Comparison of ENCODE assay signal across 10 mouse cellular contexts in genomic region chr11:70214856-70215209, GRCm38 (mm10). TPM values are rescaled to one million over a fixed set of nuclear protein-coding genes. Genes with fewer than 3 reads are reported as not detected.
DNase-seq lines count a peak whose midpoint lies in the region; ATAC-seq and TF ChIP-seq lines count a peak whose summit lies in the region.
"Had no signal": no experiment of that assay in that cellular context is flagged by ENCODE, and none has a peak within 500 bp of the region (broad histone marks: within the 10 kb centered on the region; RNA-seq: fewer than 3 reads in every experiment).

No protein-coding gene starts in this region.

- peak; percentile 12 for ATAC-seq in kidney, embryonic 14.5 days (ENCODE audit: low FRiP score, low TSS enrichment)
- peak; percentile 38; the same call in 1 of the 2 replicates for ATAC-seq in embryonic facial prominence, embryonic 12.5 days (ENCODE audit: insufficient number of reproducible peaks, insufficient read depth, low FRiP score, low TSS enrichment)
- ATAC-seq in intestine, embryonic 14.5 days (replicated peaks; ENCODE audit: low FRiP score, low TSS enrichment, low read depth) = no peak
- ATAC-seq: Patski had no signal

- H3ac ChIP-seq in myocyte (ENCODE audit: control insufficient read depth, insufficient read length) = peak overlapping the region; percentile 6

- no peak for TF ChIP-seq POLR2A in myocyte (IDR thresholded peaks at IDR 0.05; ENCODE audit: insufficient read length, low read depth)

- H3K4me2 ChIP-seq in kidney, embryonic 14.5 days (replicated peaks; ENCODE audit: low read depth, low read length) = peak overlapping the region; percentile 57
- H3K4me2 ChIP-seq in embryonic facial prominence, embryonic 12.5 days (replicated peaks) = peak overlapping the region; percentile 58
- H3K4me2 ChIP-seq in intestine, embryonic 14.5 days (ENCODE audit: low read length) = peak overlapping the region; percentile 64
- peak overlapping the region; percentile 92 for H3K4me2 ChIP-seq in myocyte (ENCODE audit: low read depth)

- no peak overlapping the region for H3K9ac ChIP-seq in kidney, embryonic 14.5 days (ENCODE audit: low read depth, low read length)
- no peak overlapping the region for H3K9ac ChIP-seq in embryonic facial prominence, embryonic 12.5 days
- H3K9ac ChIP-seq in intestine, embryonic 14.5 days (ENCODE audit: low read length) = no peak overlapping the region

- peak overlapping the region; percentile 30 for H3K4me3 ChIP-seq in kidney, embryonic 14.5 days (ENCODE audit: low read length)
- peak overlapping the region; percentile 37 for H3K4me3 ChIP-seq in embryonic facial prominence, embryonic 12.5 days
- peak overlapping the region; percentile 28 for H3K4me3 ChIP-seq in intestine, embryonic 14.5 days (ENCODE audit: low read depth, low read length)
- H3K4me3 ChIP-seq in myocyte = peak overlapping the region; percentile 30

- H3K27me3 ChIP-seq in kidney, embryonic 14.5 days (ENCODE audit: control insufficient read depth, insufficient read depth, low read length) = peaks cover 40% of the 10 kb centered on the region
- H3K27me3 ChIP-seq in embryonic facial prominence, embryonic 12.5 days = peaks cover 70% of the 10 kb centered on the region
- peaks cover 41% of the 10 kb centered on the region for H3K27me3 ChIP-seq in intestine, embryonic 14.5 days (replicated peaks; ENCODE audit: control insufficient read depth, insufficient read depth, low read length)
- H3K27me3 ChIP-seq in myocyte (ENCODE audit: control insufficient read depth, insufficient read depth, insufficient read length) = no peaks in the 10 kb centered on the region
- H3K27me3 ChIP-seq: Patski had no signal

- no peaks in the 10 kb centered on the region for H3K79me2 ChIP-seq in myocyte (ENCODE audit: control insufficient read depth, insufficient read depth)

- no peak overlapping the region for H3K27ac ChIP-seq in kidney, embryonic 14.5 days (ENCODE audit: low read depth, low read length)
- no peak overlapping the region for H3K27ac ChIP-seq in embryonic facial prominence, embryonic 12.5 days
- no peak overlapping the region for H3K27ac ChIP-seq in intestine, embryonic 14.5 days (ENCODE audit: low read depth)
- H3K27ac ChIP-seq: macrophage had no signal

- DNase-seq in kidney, adult 8-10 months = no peak
- DNase-seq in intestine, embryonic 14.5 days (ENCODE audit: low spot score) = peak; percentile 59
- no peak for DNase-seq in adrenal gland, postnatal 10 days
- no peak for DNase-seq in left cerebral cortex, adult 9 months (ENCODE audit: low spot score in 2 of 2)
- no peak for DNase-seq in layer of hippocampus, postnatal 36 days

- no peaks in the 10 kb centered on the region for H3K9me3 ChIP-seq in kidney, embryonic 14.5 days (ENCODE audit: control insufficient read depth, low read length)
- no peaks in the 10 kb centered on the region for H3K9me3 ChIP-seq in embryonic facial prominence, embryonic 12.5 days
- no peaks in the 10 kb centered on the region for H3K9me3 ChIP-seq in intestine, embryonic 14.5 days (ENCODE audit: control insufficient read depth, low read length)

- 4% methylated on average over 18 of the region's 18 CpGs for WGBS in kidney, embryonic 14.5 days
- 4% methylated on average over 18 of the region's 18 CpGs for WGBS in embryonic facial prominence, embryonic 12.5 days
- WGBS in intestine, embryonic 14.5 days = 16% methylated on average over 18 of the region's 18 CpGs

- H3K4me1 ChIP-seq in kidney, embryonic 14.5 days (ENCODE audit: control insufficient read depth, insufficient read depth, low read length) = peaks cover 25% of the 10 kb centered on the region; the same call in 1 of the 2 replicates
- peaks cover 35% of the 10 kb centered on the region for H3K4me1 ChIP-seq in embryonic facial prominence, embryonic 12.5 days
- H3K4me1 ChIP-seq in intestine, embryonic 14.5 days (replicated peaks; ENCODE audit: control insufficient read depth, insufficient read depth, low read length) = peaks cover 8% of the 10 kb centered on the region

- no peaks in the 10 kb centered on the region for H3K36me3 ChIP-seq in kidney, embryonic 14.5 days (ENCODE audit: control insufficient read depth, insufficient read depth, low read length)
- H3K36me3 ChIP-seq in embryonic facial prominence, embryonic 12.5 days = peaks cover 6% of the 10 kb centered on the region; the same call in 1 of the 2 replicates
- peaks cover 13% of the 10 kb centered on the region; the same call in 1 of the 2 replicates for H3K36me3 ChIP-seq in intestine, embryonic 14.5 days (ENCODE audit: control insufficient read depth, insufficient read depth, low read length)
- H3K36me3 ChIP-seq in myocyte (ENCODE audit: control insufficient read depth, insufficient read depth) = no peaks in the 10 kb centered on the region

TF ChIP-seq in myocyte, 11 proteins besides CTCF, POLR2A, EP300 and RAD21:
- TF ChIP-seq E2F4 (IDR thresholded peaks at IDR 0.05; ENCODE audit: insufficient read depth) (no peak), TCF3 (IDR thresholded peaks at IDR 0.05; ENCODE audit: insufficient read length, low read depth) (no peak), REST (IDR thresholded peaks at IDR 0.05; ENCODE audit: insufficient read depth, insufficient read length) (no peak), CEBPB (IDR thresholded peaks at IDR 0.05; ENCODE audit: insufficient read depth, poor library complexity, severe bottlenecking) (no peak), MAX (IDR thresholded peaks at IDR 0.05; ENCODE audit: low read depth) (no peak)

RNA-seq across cellular contexts. Expression of gene Slc16a11, which starts 2.3 kb away (rescaled TPM):
- 3.0 and 3.5 TPM in 2 replicates for polyA plus RNA-seq in kidney, embryonic 14.5 days (2014; fragmentation: Nextera tagmentation; extraction: Ambion mirVana)
- polyA plus RNA-seq in embryonic facial prominence, embryonic 12.5 days (2016; fragmentation: Nextera tagmentation; extraction: Ambion mirVana) = 1.5 and 2.0 TPM in 2 replicates
- 1.2 and 1.7 TPM in 2 replicates for polyA plus RNA-seq in intestine, embryonic 14.5 days (2014; fragmentation: Nextera tagmentation; extraction: Ambion mirVana)
- 17.4 TPM for polyA plus RNA-seq in myocyte (2012; fragmentation: generic; extraction: Trizol)
- 1 to 10 TPM; 1.3 to 2.5 TPM for total RNA-seq in adrenal gland, postnatal 10 days (2021)
- 10 to 100 TPM; 30.5 to 34.6 TPM for total RNA-seq in layer of hippocampus, postnatal 36 days (2021)
- polyA plus RNA-seq: macrophage had no signal

RNA-seq across cellular contexts. Expression of gene Slc16a13, which starts 6.0 kb away (rescaled TPM):
- 8.4 and 14.2 TPM in 2 replicates for polyA plus RNA-seq in kidney, embryonic 14.5 days (2014; fragmentation: Nextera tagmentation; extraction: Ambion mirVana)
- 12.8 and 13.3 TPM in 2 replicates for polyA plus RNA-seq in embryonic facial prominence, embryonic 12.5 days (2016; fragmentation: Nextera tagmentation; extraction: Ambion mirVana)
- polyA plus RNA-seq in intestine, embryonic 14.5 days (2014; fragmentation: Nextera tagmentation; extraction: Ambion mirVana) = 13.6 and 14.1 TPM in 2 replicates
- 4.8 TPM for polyA plus RNA-seq in myocyte (2012; fragmentation: generic; extraction: Trizol)
- total RNA-seq in adrenal gland, postnatal 10 days (2021) = 1 to 10 TPM; 3.8 to 6.2 TPM
- total RNA-seq in layer of hippocampus, postnatal 36 days (2021) = 1 to 10 TPM; 6.9 to 9.4 TPM

RNA-seq across cellular contexts. Expression of gene Bcl6b, which starts 14.8 kb away (rescaled TPM):
- 19.2 and 20.0 TPM in 2 replicates for polyA plus RNA-seq in kidney, embryonic 14.5 days (2014; fragmentation: Nextera tagmentation; extraction: Ambion mirVana)
- 10.7 and 10.8 TPM in 2 replicates for polyA plus RNA-seq in embryonic facial prominence, embryonic 12.5 days (2016; fragmentation: Nextera tagmentation; extraction: Ambion mirVana)
- 11.7 and 12.2 TPM in 2 replicates for polyA plus RNA-seq in intestine, embryonic 14.5 days (2014; fragmentation: Nextera tagmentation; extraction: Ambion mirVana)
- 2.8 TPM for polyA plus RNA-seq in myocyte (2012; fragmentation: generic; extraction: Trizol)
- 10 to 100 TPM; 27.1 to 31.1 TPM for total RNA-seq in adrenal gland, postnatal 10 days (2021)
- 1 to 10 TPM; 1.1 to 1.3 TPM for total RNA-seq in layer of hippocampus, postnatal 36 days (2021)
- polyA plus RNA-seq: macrophage, Patski had no signal

RNA-seq across cellular contexts. Expression of gene 0610010K14Rik, which starts 22.9 kb away (rescaled TPM):
- polyA plus RNA-seq in kidney, embryonic 14.5 days (2014; fragmentation: Nextera tagmentation; extraction: Ambion mirVana) = 180 and 243 TPM in 2 replicates
- polyA plus RNA-seq in embryonic facial prominence, embryonic 12.5 days (2016; fragmentation: Nextera tagmentation; extraction: Ambion mirVana) = 193 and 202 TPM in 2 replicates
- 159 and 164 TPM in 2 replicates for polyA plus RNA-seq in intestine, embryonic 14.5 days (2014; fragmentation: Nextera tagmentation; extraction: Ambion mirVana)
- 75.5 TPM for polyA plus RNA-seq in myocyte (2012; fragmentation: generic; extraction: Trizol)
- 10 to 100 TPM; 58.6 to 62.3 TPM for total RNA-seq in adrenal gland, postnatal 10 days (2021)
- total RNA-seq in layer of hippocampus, postnatal 36 days (2021) = 10 to 100 TPM; 41.4 to 45.6 TPM

RNA-seq across cellular contexts. Expression of gene Gm21988, which starts 24.8 kb away (rescaled TPM):
- polyA plus RNA-seq in kidney, embryonic 14.5 days (2014; fragmentation: Nextera tagmentation; extraction: Ambion mirVana) = 7.8 and 10.5 TPM in 2 replicates
- 9.9 and 13.2 TPM in 2 replicates for polyA plus RNA-seq in embryonic facial prominence, embryonic 12.5 days (2016; fragmentation: Nextera tagmentation; extraction: Ambion mirVana)
- polyA plus RNA-seq in intestine, embryonic 14.5 days (2014; fragmentation: Nextera tagmentation; extraction: Ambion mirVana) = 9.0 and 9.5 TPM in 2 replicates
- polyA plus RNA-seq in myocyte (2012; fragmentation: generic; extraction: Trizol) = 9.2 TPM
- total RNA-seq in adrenal gland, postnatal 10 days (2021) = 1 to 10 TPM; 4.0 to 4.9 TPM
- 1 to 10 TPM; 3.9 to 5.1 TPM for total RNA-seq in layer of hippocampus, postnatal 36 days (2021)
